Mouse (Mus musculus) telencephalon, adult 2 months (tissue): Measurements from ENCODE around the gene Dnajc7.
"Not testable (repeated sequence)": the region's sequence is repeated elsewhere in the genome, so short reads cannot be mapped to it uniquely, and the experiment has no call there.

Source experiments
- DNase-seq: peaks from one replicate; pipeline ENCODE4 v3.0.0-alpha.2; 2011; ENCODE audit warnings: low read depth, low spot score

Dnajc7 gene

DNA sequence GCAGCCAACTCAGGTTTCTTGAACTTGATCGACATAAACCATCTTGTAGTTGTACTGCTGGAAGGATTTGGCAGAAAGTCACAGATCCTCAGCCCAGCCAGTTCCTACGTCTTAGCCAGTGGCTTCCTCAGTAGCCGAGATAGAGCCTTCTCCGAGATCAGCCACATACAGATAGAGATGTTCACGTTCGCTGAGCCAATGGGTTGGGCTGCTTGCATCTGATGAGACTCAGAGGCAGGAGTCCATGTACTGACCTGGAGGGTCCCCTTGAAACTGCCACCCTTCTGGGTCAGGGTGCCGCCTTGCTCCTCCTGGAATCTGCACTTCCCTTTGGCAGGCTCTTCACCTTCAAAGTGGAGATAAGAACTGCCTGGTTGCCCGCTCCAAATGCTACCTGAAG lies 70.5 kb downstream of the Dnajc7 start:
- no peak for DNase-seq

GRCm38 (mm10) chr11:100548141-100548540 lies 71.8 kb downstream of the Dnajc7 start:
- DNase-seq: no peak

DNA sequence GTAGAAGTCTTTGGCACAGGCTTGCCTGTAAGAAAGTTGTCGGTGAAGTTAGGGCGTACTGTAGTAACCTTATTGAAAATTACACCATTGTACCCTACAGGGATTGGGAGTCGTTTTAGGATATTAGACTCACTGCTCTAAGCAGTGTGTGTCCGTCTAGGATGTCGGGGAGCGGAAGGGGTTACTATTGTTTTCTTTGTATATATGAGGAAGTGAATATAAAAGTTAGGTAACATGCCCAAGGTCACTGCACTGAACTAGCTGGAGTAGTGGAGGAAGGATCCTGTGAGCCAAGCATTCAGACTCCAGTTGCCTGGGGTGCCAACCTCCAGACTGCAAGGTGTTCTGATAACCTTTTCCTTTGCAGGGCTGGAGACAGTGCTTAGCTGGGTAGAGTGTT lies 73.0 kb downstream of the Dnajc7 start:
- no peak for DNase-seq

- DNase-seq: no peak
Measured at GRCm38 (mm10) chr11:100545746-100546085, 74.3 kb downstream of the Dnajc7 start.

DNA sequence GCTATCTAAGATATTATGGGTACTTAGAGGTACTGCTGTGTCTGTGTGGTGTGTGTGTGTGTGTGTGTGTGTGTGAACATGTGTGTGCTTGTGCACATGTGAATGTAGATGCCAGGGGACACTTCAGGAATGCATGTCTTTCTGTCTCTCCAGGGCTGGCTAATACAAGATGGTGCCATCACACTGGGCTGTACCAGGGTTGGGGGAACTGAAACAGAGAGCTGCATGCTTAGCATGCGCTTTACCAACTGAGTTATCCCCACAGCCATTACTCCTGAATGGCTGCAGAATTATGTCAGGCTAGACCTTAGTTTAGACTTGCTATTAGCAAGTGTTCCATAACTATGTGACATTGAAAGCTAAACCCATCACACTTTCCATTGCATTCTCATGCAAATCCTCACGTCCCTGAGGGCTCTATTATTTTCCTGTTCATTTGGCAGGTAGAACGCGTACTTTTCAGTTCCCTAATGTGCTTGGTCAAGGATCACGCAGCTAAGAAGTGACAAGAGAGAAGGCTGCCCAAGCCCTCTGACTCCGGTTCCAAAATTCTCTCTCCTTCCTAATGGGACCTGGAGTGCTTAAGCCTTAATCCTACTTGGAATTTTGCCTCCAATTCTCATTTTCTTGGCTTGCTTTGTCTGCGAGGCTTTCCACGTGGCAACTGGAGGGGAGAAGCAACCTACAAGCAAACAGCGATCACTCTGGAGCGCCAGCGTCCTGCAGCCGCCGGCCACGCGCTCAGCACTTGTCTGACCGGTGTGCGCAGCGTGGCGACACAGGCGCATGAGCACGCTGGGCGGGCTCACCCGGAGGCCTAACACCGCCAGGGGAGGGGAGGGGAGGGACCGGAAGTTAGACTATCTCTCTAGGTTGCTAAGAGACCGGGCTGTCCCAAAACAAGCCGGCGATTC lies 74.9 kb downstream of the Dnajc7 start, which contains the start of gene Ttc25:
Gene Ttc25, plus strand, starts transcription at position 776 of the 914 bp plus-strand sequence.
- peak; percentile 83 for DNase-seq

DNA sequence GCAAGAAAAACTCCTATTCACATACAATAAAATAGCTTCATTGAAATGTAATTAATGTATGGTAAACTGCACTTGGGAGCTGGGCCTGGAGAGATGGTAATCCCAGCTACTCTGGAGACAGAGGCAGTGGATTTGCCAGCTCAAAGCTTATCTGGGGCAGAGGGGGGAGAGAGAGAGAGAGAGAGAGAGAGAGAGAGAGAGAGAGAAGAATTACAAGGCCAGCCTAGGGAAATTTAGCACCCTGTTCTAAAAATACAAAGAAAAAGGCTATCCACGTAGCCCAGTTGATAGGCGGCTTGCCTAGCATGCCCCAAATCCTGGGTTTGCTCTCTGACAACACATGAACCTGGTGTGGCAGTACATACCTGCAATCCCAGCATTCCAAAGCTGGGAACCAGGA lies 78.4 kb downstream of the Dnajc7 start:
- no peak for DNase-seq

GRCm38 (mm10) chr11:100540966-100541365 lies 79.0 kb downstream of the Dnajc7 start:
- DNase-seq: no peak

DNA sequence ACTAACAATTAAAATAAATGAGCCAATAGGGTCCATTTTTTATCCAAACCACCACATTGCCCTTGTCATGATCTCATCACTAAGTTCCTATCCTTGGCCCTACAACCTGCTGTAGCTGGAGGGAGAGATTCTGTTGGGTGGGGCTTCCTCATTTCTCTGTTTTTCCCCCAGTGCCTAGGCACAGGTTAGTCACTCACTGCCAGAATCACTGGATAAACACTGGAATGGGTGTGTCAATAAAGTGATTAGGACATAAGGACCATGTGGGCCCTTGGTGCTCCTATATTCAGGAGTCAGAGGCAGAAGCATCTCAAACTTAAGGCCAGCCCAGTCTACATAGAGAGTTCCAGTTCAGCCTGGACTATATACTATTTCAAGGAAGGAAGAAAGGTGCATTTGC lies 83.5 kb downstream of the Dnajc7 start:
- no peak for DNase-seq

DNA sequence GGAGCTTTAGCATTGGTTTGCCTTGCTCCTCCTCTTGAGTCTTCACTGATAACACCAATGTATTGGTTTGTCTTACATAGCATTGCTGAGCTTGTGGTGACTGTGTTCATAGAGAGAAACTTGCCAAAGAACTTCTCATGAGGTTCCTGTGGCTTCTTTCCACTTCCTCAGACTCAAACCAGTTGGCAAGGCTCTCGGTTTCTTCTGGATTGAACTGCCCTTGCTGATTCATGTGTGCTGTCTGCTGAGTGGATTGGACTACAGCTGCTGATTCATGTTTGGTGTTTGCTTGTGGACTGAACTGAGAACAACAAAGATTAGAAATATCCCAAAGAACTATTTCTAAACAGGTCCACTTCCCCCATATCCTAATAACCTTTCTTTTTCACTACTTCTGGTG lies 84.0 kb downstream of the Dnajc7 start:
- no peak for DNase-seq

- DNase-seq: not testable (repeated sequence)
Measured at GRCm38 (mm10) chr11:100534821-100535220, 85.1 kb downstream of the Dnajc7 start.

- DNase-seq: not testable (repeated sequence)
Measured at GRCm38 (mm10) chr11:100534411-100534810, 85.6 kb downstream of the Dnajc7 start.

DNA sequence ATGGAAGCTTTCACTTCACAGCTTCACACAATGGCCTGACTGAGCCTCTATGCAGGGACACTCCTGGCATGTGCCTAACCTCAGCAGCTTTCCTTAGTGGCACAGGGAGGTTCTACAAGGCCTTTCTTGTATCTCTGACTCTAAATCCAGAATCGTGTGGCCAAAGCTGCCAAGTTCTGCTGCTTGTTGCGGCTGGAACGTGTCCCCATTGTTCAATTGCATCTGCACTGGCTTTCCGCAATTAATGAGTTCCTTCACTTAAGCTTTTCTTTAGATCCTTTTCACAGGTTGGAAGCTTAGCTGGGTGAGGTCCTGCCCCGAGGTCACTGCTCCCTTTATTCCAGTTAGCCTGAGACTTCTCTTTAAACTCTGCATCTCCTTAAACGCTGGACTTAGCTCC lies 86.1 kb downstream of the Dnajc7 start:
- no peak for DNase-seq
